Mouse (Mus musculus) MEL (cell line): ENCODE measurements at regions not wholly inside any gene's neighbourhood (a gene's known extent, or its start where the extent isn't known, plus 50 kb on each side); places are given as distances from the start of the nearest gene placed in this dataset.

ENCODE experiments used
- CHD2 ChIP-seq: IDR thresholded peaks from 2 replicates; pipeline ENCODE4 v1.6.1; 2011; ENCODE audit warnings: low read length, improper control_type of control experiment
- CTCF ChIP-seq, 3 experiments: IDR thresholded peaks in 2 of 3; conservative IDR thresholded peaks in 1 of 3; 2 replicates each; pipeline ENCODE4 v1.5.1; 2011 to 2012; ENCODE audit warnings: low read length in 3 of 3, low read depth in 2 of 3, mild to moderate bottlenecking in 2 of 3, improper control_type of control experiment in 1 of 3, inconsistent platforms in 1 of 3, mixed read lengths in 1 of 3, moderate library complexity in 1 of 3; ENCODE audit not compliant: control insufficient read depth in 1 of 3, insufficient read depth in 1 of 3, poor library complexity in 1 of 3, severe bottlenecking in 1 of 3
- ELF1 ChIP-seq: IDR thresholded peaks from 2 replicates; pipeline ENCODE4 v1.6.1; 2014; ENCODE audit warnings: low read depth, mild to moderate bottlenecking, inconsistent platforms, low read length, improper control_type of control experiment, moderate library complexity
- ETS1 ChIP-seq: IDR thresholded peaks from 2 replicates; pipeline ENCODE4 v1.6.1; 2012; ENCODE audit warnings: low read depth, mild to moderate bottlenecking, inconsistent platforms, low read length, improper control_type of control experiment, moderate library complexity
- MEF2A ChIP-seq: IDR thresholded peaks from 2 replicates; pipeline ENCODE4 v1.6.1; 2014; ENCODE audit warnings: low read depth, mild to moderate bottlenecking, inconsistent platforms, low read length, improper control_type of control experiment; ENCODE audit not compliant: poor library complexity, insufficient replicate concordance, severe bottlenecking; ENCODE audit errors: extremely low read depth
- MXI1 ChIP-seq: IDR thresholded peaks from 2 replicates; pipeline ENCODE4 v1.6.1; 2011; ENCODE audit warnings: mild to moderate bottlenecking, low read depth, low read length, improper control_type of control experiment
- POLR2A ChIP-seq, 2 experiments: IDR thresholded peaks; 2 replicates each; pipeline ENCODE4 v1.6.1; 2011 to 2012; ENCODE audit warnings: low read length in 2 of 2, mild to moderate bottlenecking in 2 of 2, control low read depth in 1 of 2, improper control_type of control experiment in 1 of 2, low read depth in 1 of 2, moderate library complexity in 1 of 2; ENCODE audit not compliant: control insufficient read depth in 1 of 2, insufficient read depth in 1 of 2, poor library complexity in 1 of 2
- SIN3A ChIP-seq: IDR thresholded peaks from 2 replicates; pipeline ENCODE4 v1.6.1; 2012; ENCODE audit warnings: low read length, improper control_type of control experiment, inconsistent platforms

DNA sequence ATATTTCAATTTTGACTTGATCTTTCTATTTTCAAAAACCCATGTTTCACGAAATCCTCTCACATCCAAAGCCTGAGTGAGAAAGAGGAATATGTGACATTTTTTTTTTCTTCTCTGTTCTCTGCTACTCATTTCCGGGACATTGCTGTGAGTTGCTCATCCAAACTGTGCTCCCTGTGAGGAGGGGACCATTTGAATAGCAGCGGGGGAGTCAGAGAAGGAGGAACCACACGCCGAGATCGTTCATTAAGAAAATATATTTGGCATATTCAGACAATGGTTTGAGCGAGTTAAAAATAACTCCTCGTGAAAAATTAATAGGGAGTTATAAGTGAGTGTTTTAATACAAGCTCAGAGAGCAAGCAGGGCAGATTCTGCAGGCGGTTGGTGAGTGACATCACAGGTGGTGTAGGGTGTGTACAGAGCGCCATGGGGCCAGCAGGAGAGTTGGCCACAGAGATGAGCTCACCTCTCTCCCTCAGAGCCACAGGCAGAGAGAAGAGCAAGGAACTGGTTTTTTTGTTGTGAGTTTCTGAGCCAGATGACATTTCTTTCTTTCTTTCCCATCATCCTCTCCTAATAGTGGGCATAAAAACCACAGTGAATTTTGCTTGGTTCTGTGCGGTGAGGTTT, 54.4 kb upstream of the Calcoco1 start:
- no peak for TF ChIP-seq MXI1
- TF ChIP-seq CTCF (IDR thresholded peaks at IDR 0.05 in 2 of 3, conservative IDR thresholded peaks at IDR 0.05 in 1 of 3; ENCODE audit: control insufficient read depth in 1 of 3, insufficient read depth in 1 of 3, low read depth in 2 of 3, low read length in 3 of 3, poor library complexity in 1 of 3, severe bottlenecking in 1 of 3): no peak
- no peak for TF ChIP-seq CHD2
- TF ChIP-seq POLR2A (IDR thresholded peaks at IDR 0.05; ENCODE audit: control insufficient read depth in 1 of 2, insufficient read depth in 1 of 2, low read depth in 1 of 2, low read length in 2 of 2, poor library complexity in 1 of 2): no peak
- no peak for TF ChIP-seq ETS1
- no peak for TF ChIP-seq ELF1
- TF ChIP-seq MEF2A: no peak
- no peak for TF ChIP-seq SIN3A
